20 mouse cellular contexts compared by ENCODE assay signal in genomic region chr3:67351406-67352127, GRCm38 (mm10). TPM values are rescaled to one million over a fixed set of nuclear protein-coding genes. Genes with fewer than 3 reads are reported as not detected.
DNase-seq lines count a peak whose midpoint lies in the region; ATAC-seq and TF ChIP-seq lines count a peak whose summit lies in the region.
"Had no signal": no experiment of that assay in that cellular context is flagged by ENCODE, and none has a peak within 500 bp of the region (broad histone marks: within the 10 kb centered on the region; RNA-seq: fewer than 3 reads in every experiment).

No protein-coding gene starts in this region.

- H3K9ac ChIP-seq in hindbrain, embryonic 14.5 days: no peak overlapping the region
- no peak overlapping the region for H3K9ac ChIP-seq in midbrain, embryonic 15.5 days
- H3K9ac ChIP-seq: embryonic facial prominence, embryonic 15.5 days; limb, embryonic 13.5 days; liver, embryonic 12.5 days had no signal

- H3K27ac ChIP-seq in hindbrain, embryonic 14.5 days: no peak overlapping the region
- H3K27ac ChIP-seq in hindbrain, embryonic 10.5 days: no peak overlapping the region
- H3K27ac ChIP-seq in midbrain, embryonic 15.5 days: 0 out of 2 replicates have a peak overlapping the region, but pooled peaks have one; percentile 27
- H3K27ac ChIP-seq: embryonic facial prominence, embryonic 15.5 days; limb, embryonic 13.5 days; liver, embryonic 12.5 days had no signal

- H3K4me3 ChIP-seq in hindbrain, embryonic 14.5 days (replicated peaks; ENCODE audit: low read length): no peak overlapping the region
- no peak overlapping the region for H3K4me3 ChIP-seq in hindbrain, embryonic 10.5 days
- no peak overlapping the region for H3K4me3 ChIP-seq in midbrain, embryonic 15.5 days
- H3K4me3 ChIP-seq: embryonic facial prominence, embryonic 15.5 days; limb, embryonic 13.5 days; liver, embryonic 12.5 days had no signal

- POLR2A ChIA-PET in Patski (lab: Charles Lee): interaction anchor here (1.2 kb wide), 1 partner anchor 13 kb away, joined by 3 read pairs; no protein-coding TSS in a partner anchor

- no peaks in the 10 kb centered on the region for H3K36me3 ChIP-seq in hindbrain, embryonic 14.5 days (replicated peaks; ENCODE audit: control insufficient read depth, insufficient read depth)
- H3K36me3 ChIP-seq in hindbrain, embryonic 10.5 days: no peaks in the 10 kb centered on the region
- no peaks in the 10 kb centered on the region for H3K36me3 ChIP-seq in midbrain, embryonic 15.5 days (replicated peaks)
- H3K36me3 ChIP-seq: embryonic facial prominence, embryonic 15.5 days; limb, embryonic 13.5 days; liver, embryonic 12.5 days had no signal

- H3K27me3 ChIP-seq in hindbrain, embryonic 14.5 days (ENCODE audit: control insufficient read depth, insufficient read depth, low read length): no peaks in the 10 kb centered on the region
- no peaks in the 10 kb centered on the region for H3K27me3 ChIP-seq in hindbrain, embryonic 10.5 days (ENCODE audit: insufficient read depth, poor library complexity, severe bottlenecking)
- no peaks in the 10 kb centered on the region for H3K27me3 ChIP-seq in Patski
- H3K27me3 ChIP-seq in midbrain, embryonic 15.5 days (replicated peaks): no peaks in the 10 kb centered on the region
- H3K27me3 ChIP-seq: embryonic facial prominence, embryonic 15.5 days; limb, embryonic 13.5 days; liver, embryonic 12.5 days had no signal

- TF ChIP-seq CTCF in Patski (IDR thresholded peaks at IDR 0.05): no peak
- no peak for TF ChIP-seq CTCF in brain, embryonic 14.5 days (IDR thresholded peaks at IDR 0.05; ENCODE audit: borderline replicate concordance, extremely low read depth, insufficient read depth, insufficient read length)

- 56% methylated on average over 12 of the region's 12 CpGs for WGBS in hindbrain, embryonic 14.5 days
- WGBS in hindbrain, embryonic 10.5 days: 81% methylated on average over 12 of the region's 12 CpGs
- 25% methylated on average over 12 of the region's 12 CpGs for WGBS in midbrain, embryonic 15.5 days

- DNase-seq in hindbrain, embryonic 14.5 days (ENCODE audit: low spot score): no peak
- no peak for DNase-seq in hindbrain, embryonic 10.5 days (ENCODE audit: low spot score)
- DNase-seq in Patski (ENCODE audit: low read depth, low spot score): no peak
- peak; percentile 50 for DNase-seq in brain, embryonic 14.5 days (ENCODE audit: low read depth)
- no peak for DNase-seq in embryo, embryonic 10 days (ENCODE audit: low spot score)
- no peak for DNase-seq in urinary bladder, postnatal 25 days (ENCODE audit: low spot score)
- DNase-seq: adrenal gland, adult 8-10 months; kidney, adult 11 months had no signal

- in situ Hi-C loops in Patski (cut with MboI; ENCODE audit: low pct_unique_long_range_greater_than_20kb): loop anchor here (5.0 to 10.0 kb wide), 3 partner anchors 81 to 693 kb away; partner anchors contain the start of gene Gfm1

- no peak overlapping the region for H3K4me2 ChIP-seq in hindbrain, embryonic 14.5 days (replicated peaks)
- H3K4me2 ChIP-seq in midbrain, embryonic 15.5 days: no peak overlapping the region
- H3K4me2 ChIP-seq: embryonic facial prominence, embryonic 15.5 days; heart, embryonic 11.5 days; limb, embryonic 13.5 days; liver, embryonic 12.5 days had no signal

- CTCF ChIA-PET in Patski (lab: Charles Lee): interaction anchor here (0.6 to 4.8 kb wide), 14 partner anchors 8 to 1128 kb away, joined by 3 to 56 read pairs (median 4); partner anchors contain the start of gene Gfm1

- H3K9me3 ChIP-seq in hindbrain, embryonic 14.5 days (ENCODE audit: control insufficient read depth, low read length): no peaks in the 10 kb centered on the region
- no peaks in the 10 kb centered on the region for H3K9me3 ChIP-seq in hindbrain, embryonic 10.5 days
- no peaks in the 10 kb centered on the region for H3K9me3 ChIP-seq in midbrain, embryonic 15.5 days
- H3K9me3 ChIP-seq: embryonic facial prominence, embryonic 15.5 days; limb, embryonic 13.5 days; liver, embryonic 12.5 days had no signal

- ATAC-seq in hindbrain, embryonic 14.5 days (ENCODE audit: low FRiP score): 0 out of 2 replicates have a peak, but pooled peaks have one; percentile 26
- ATAC-seq in Patski: peak; percentile 94
- ATAC-seq in midbrain, embryonic 15.5 days (replicated peaks): peak; percentile 78
- ATAC-seq: activated CD4-positive, CD25-positive, alpha-beta regulatory T cell, adult 4 months; liver, embryonic 12.5 days had no signal

- no peak for TF ChIP-seq POLR2A in brain, embryonic 14.5 days (IDR thresholded peaks at IDR 0.05; ENCODE audit: borderline replicate concordance, extremely low read depth, insufficient read depth, insufficient read length, poor library complexity, severe bottlenecking)

- H3K4me1 ChIP-seq in hindbrain, embryonic 14.5 days (replicated peaks; ENCODE audit: control insufficient read depth, insufficient read depth, low read length): no peaks in the 10 kb centered on the region
- no peaks in the 10 kb centered on the region for H3K4me1 ChIP-seq in hindbrain, embryonic 10.5 days (replicated peaks)
- peaks cover 13% of the 10 kb centered on the region; the same call in 1 of the 2 replicates for H3K4me1 ChIP-seq in midbrain, embryonic 15.5 days
- H3K4me1 ChIP-seq: embryonic facial prominence, embryonic 15.5 days; limb, embryonic 13.5 days; liver, embryonic 12.5 days had no signal

RNA-seq across cellular contexts. Expression of gene Mlf1, which starts 22.3 kb away (rescaled TPM):
- 28.7 and 45.3 TPM in 2 replicates for polyA plus RNA-seq in hindbrain, embryonic 14.5 days (2014; fragmentation: Nextera tagmentation; extraction: Ambion mirVana)
- 33.2 and 40.0 TPM in 2 replicates for polyA plus RNA-seq in hindbrain, embryonic 10.5 days (2016; fragmentation: Nextera tagmentation; extraction: Ambion mirVana)
- polyA plus RNA-seq in Patski (2021): 6.7 TPM
- 11.1 and 14.0 TPM in 2 replicates for polyA plus RNA-seq in brain, embryonic 14.5 days (2012; rRNA removed)
- 28.6 and 33.7 TPM in 2 replicates for polyA plus RNA-seq in midbrain, embryonic 15.5 days (2015; fragmentation: Nextera tagmentation; extraction: Ambion mirVana)

RNA-seq across cellular contexts. Expression of gene Gm17402, which starts 23.4 kb away (rescaled TPM):
- polyA plus RNA-seq in hindbrain, embryonic 14.5 days (2014; fragmentation: Nextera tagmentation; extraction: Ambion mirVana): not detected in 2 replicates
- not detected in 2 replicates for polyA plus RNA-seq in hindbrain, embryonic 10.5 days (2016; fragmentation: Nextera tagmentation; extraction: Ambion mirVana)
- polyA plus RNA-seq in Patski (2021): not detected
- polyA plus RNA-seq in brain, embryonic 14.5 days (2012; rRNA removed): not detected in 2 replicates
- polyA plus RNA-seq in midbrain, embryonic 15.5 days (2015; fragmentation: Nextera tagmentation; extraction: Ambion mirVana): not detected in 2 replicates
- polyA plus RNA-seq: activated CD4-positive, CD25-positive, alpha-beta regulatory T cell, adult 4 months; C2C12; cerebellum, adult 2 months; embryonic facial prominence, embryonic 15.5 days; heart, embryonic 11.5 days; heart, postnatal 0 days; kidney, embryonic 16.5 days; large intestine, adult 2 months; limb, embryonic 13.5 days; liver, embryonic 12.5 days; thymus, postnatal 0 days had no signal

Comparison
In these comparisons a context has a peak if more than half of its experiments do, and no peak if none do; other contexts are left out.
1. ATAC-seq: peak in every context shown above with its lines; median percentile 94 in Patski; 78 in midbrain, embryonic 15.5 days; 26 in hindbrain, embryonic 14.5 days.